Mouse (Mus musculus) neural tube, embryonic 15.5 days (tissue): ENCODE data around the gene Abhd2. TPM values are rescaled to one million over a fixed set of nuclear protein-coding genes. Genes with fewer than 3 reads are reported as not detected.

ENCODE experiments used
- ATAC-seq: fragments of 200-750 bp; cut with Nextera tagmentation; 2 replicates; pipeline ENCODE4 v1.8.0; 2017; ENCODE audit warnings: mild to moderate bottlenecking, moderate TSS enrichment, moderate library complexity; ENCODE audit not compliant: low FRiP score
- H3K27ac ChIP-seq: fragments of 300-500 bp; sonication (generic); replicated peaks from 2 replicates; pipeline ENCODE4 v1.5.1; 2015; ENCODE audit warnings: mild to moderate bottlenecking, inconsistent platforms
- H3K27me3 ChIP-seq: fragments of 300-500 bp; sonication (generic); replicated peaks from 2 replicates; pipeline ENCODE4 v1.6.1; 2015; ENCODE audit warnings: inconsistent platforms
- H3K36me3 ChIP-seq: fragments of 300-500 bp; sonication (generic); 2 replicates; pipeline ENCODE4 v1.6.1; 2015; ENCODE audit warnings: inconsistent platforms
- H3K4me1 ChIP-seq: fragments of 300-500 bp; sonication (generic); 2 replicates; pipeline ENCODE4 v1.6.1; 2015; ENCODE audit warnings: inconsistent platforms
- H3K4me2 ChIP-seq: fragments of 300-500 bp; sonication (generic); 2 replicates; pipeline ENCODE4 v1.6.1; 2015; ENCODE audit warnings: inconsistent platforms, mild to moderate bottlenecking, moderate library complexity
- H3K4me3 ChIP-seq: fragments of 300-500 bp; sonication (generic); replicated peaks from 2 replicates; pipeline ENCODE4 v1.5.1; 2015; ENCODE audit warnings: mild to moderate bottlenecking, inconsistent platforms
- H3K9ac ChIP-seq: fragments of 300-500 bp; sonication (generic); replicated peaks from 2 replicates; pipeline ENCODE4 v1.6.1; 2015; ENCODE audit warnings: mild to moderate bottlenecking, inconsistent platforms
- H3K9me3 ChIP-seq: fragments of 300-500 bp; sonication (generic); replicated peaks from 2 replicates; pipeline ENCODE4 v1.6.1; 2016; ENCODE audit warnings: inconsistent platforms
- WGBS: fragments of 180-500 bp; shearing (Covaris S2); methylation state at CpG from one replicate; pipeline ENCODE4 v1.1.7; 2015; ENCODE audit warnings: mixed read lengths; 5-methylcytosine and 5-hydroxymethylcytosine counted together
- polyA plus RNA-seq: library from polyadenylated mRNA; unstranded; fragments of >200 nt; fragmentation: Nextera tagmentation; extraction: Ambion mirVana; gene quantifications from 2 replicates; pipeline ENCODE4 v1.2.1, GENCODE M21; 2015

Gene Abhd2
- polyA plus RNA-seq, 1 experiment from 2014 or later = 15.6 TPM

- H3K4me3 ChIP-seq = no peak overlapping the region
- peak overlapping the region; percentile 34; the same call in 1 of the 2 replicates for H3K27ac ChIP-seq
- 65% methylated on average over 13 of the region's 13 CpGs for WGBS
- no peak for ATAC-seq
- H3K36me3 ChIP-seq = peaks cover 41% of the 10 kb centered on the region
- H3K9ac ChIP-seq = no peak overlapping the region
- H3K4me2 ChIP-seq = no peak overlapping the region
- peaks cover 13% of the 10 kb centered on the region for H3K4me1 ChIP-seq
- no peaks in the 10 kb centered on the region for H3K9me3 ChIP-seq
- H3K27me3 ChIP-seq = no peaks in the 10 kb centered on the region
Measured at GRCm38 (mm10) chr7:79347108-79347813, 74.3 kb downstream of the Abhd2 start.

- 87% methylated on average over 8 of the region's 8 CpGs for WGBS
- ATAC-seq = no peak
- H3K4me2 ChIP-seq = no peak overlapping the region
- H3K9me3 ChIP-seq = no peaks in the 10 kb centered on the region
- H3K4me3 ChIP-seq = no peak overlapping the region
- H3K4me1 ChIP-seq = peaks cover 13% of the 10 kb centered on the region
- no peaks in the 10 kb centered on the region for H3K27me3 ChIP-seq
- no peak overlapping the region for H3K9ac ChIP-seq
- H3K36me3 ChIP-seq = peaks cover 47% of the 10 kb centered on the region
- H3K27ac ChIP-seq = no peak overlapping the region
Measured at GRCm38 (mm10) chr7:79348816-79349215, 75.8 kb downstream of the Abhd2 start.

GRCm38 (mm10) chr7:79349738-79350386 lies 76.9 kb downstream of the Abhd2 start:
- H3K27ac ChIP-seq = no peak overlapping the region
- H3K4me1 ChIP-seq = peaks cover 13% of the 10 kb centered on the region
- WGBS = 44% methylated on average over 12 of the region's 12 CpGs
- H3K9ac ChIP-seq = no peak overlapping the region
- no peaks in the 10 kb centered on the region for H3K27me3 ChIP-seq
- no peak overlapping the region for H3K4me3 ChIP-seq
- no peaks in the 10 kb centered on the region for H3K9me3 ChIP-seq
- ATAC-seq = peak; percentile 81
- H3K36me3 ChIP-seq = peaks cover 53% of the 10 kb centered on the region
- H3K4me2 ChIP-seq = no peak overlapping the region

GRCm38 (mm10) chr7:79358350-79359182 lies 85.6 kb downstream of the Abhd2 start:
- Histone ChIP-seq H3K4me1 (peaks cover 35% of the 10 kb centered on the region), H3K27ac (no peak overlapping the region), H3K4me2 (no peak overlapping the region), H3K27me3 (no peaks in the 10 kb centered on the region), H3K4me3 (no peak overlapping the region), H3K36me3 (peaks cover 50% of the 10 kb centered on the region), H3K9ac (no peak overlapping the region), H3K9me3 (no peaks in the 10 kb centered on the region)
- 64% methylated on average over 15 of the region's 15 CpGs for whole genome bisulfite sequencing
- no peak for ATAC-seq

GRCm38 (mm10) chr7:79359183-79359435 lies 86.1 kb downstream of the Abhd2 start:
- Histone ChIP-seq H3K9ac (no peak overlapping the region), H3K4me1 (peaks cover 40% of the 10 kb centered on the region), H3K27ac (peak overlapping the region; percentile 18; the same call in 1 of the 2 replicates), H3K36me3 (peaks cover 48% of the 10 kb centered on the region), H3K27me3 (no peaks in the 10 kb centered on the region), H3K4me2 (no peak overlapping the region), H3K4me3 (no peak overlapping the region), H3K9me3 (no peaks in the 10 kb centered on the region)
- no peak for ATAC-seq
- 83% methylated on average over 3 of the region's 3 CpGs for WGBS

- WGBS = 46% methylated on average over 11 of the region's 11 CpGs
- no peak overlapping the region for H3K4me3 ChIP-seq
- H3K27ac ChIP-seq = peak overlapping the region; percentile 72
- H3K9me3 ChIP-seq = no peaks in the 10 kb centered on the region
- peaks cover 40% of the 10 kb centered on the region for H3K4me1 ChIP-seq
- H3K36me3 ChIP-seq = peaks cover 41% of the 10 kb centered on the region
- no peaks in the 10 kb centered on the region for H3K27me3 ChIP-seq
- ATAC-seq = no peak
- H3K9ac ChIP-seq = no peak overlapping the region
- no peak overlapping the region for H3K4me2 ChIP-seq
Measured at GRCm38 (mm10) chr7:79360056-79360455, 87.1 kb downstream of the Abhd2 start.

- Histone ChIP-seq H3K9ac (no peak overlapping the region), H3K27ac (peak overlapping the region; percentile 72), H3K36me3 (peaks cover 24% of the 10 kb centered on the region), H3K4me1 (peaks cover 40% of the 10 kb centered on the region), H3K27me3 (no peaks in the 10 kb centered on the region), H3K9me3 (no peaks in the 10 kb centered on the region), H3K4me2 (no peak overlapping the region), H3K4me3 (no peak overlapping the region)
- peak; percentile 81; the same call in 1 of the 2 replicates for ATAC-seq
- 38% methylated on average over 8 of the region's 8 CpGs for WGBS
Measured at GRCm38 (mm10) chr7:79362208-79362607, 89.2 kb downstream of the Abhd2 start.

- Histone ChIP-seq H3K4me1 (peaks cover 40% of the 10 kb centered on the region), H3K27ac (peak overlapping the region; percentile 72), H3K9ac (no peak overlapping the region), H3K4me3 (no peak overlapping the region), H3K9me3 (no peaks in the 10 kb centered on the region), H3K27me3 (no peaks in the 10 kb centered on the region), H3K36me3 (peaks cover 22% of the 10 kb centered on the region), H3K4me2 (no peak overlapping the region)
- ATAC-seq = no peak
- 81% methylated on average over 7 of the region's 7 CpGs for WGBS
Measured at GRCm38 (mm10) chr7:79362830-79363229, 89.8 kb downstream of the Abhd2 start.

- Histone ChIP-seq H3K36me3 (peaks cover 15% of the 10 kb centered on the region), H3K27ac (peak overlapping the region; percentile 72), H3K9me3 (no peaks in the 10 kb centered on the region), H3K4me3 (no peak overlapping the region), H3K4me2 (no peak overlapping the region), H3K27me3 (no peaks in the 10 kb centered on the region), H3K9ac (no peak overlapping the region), H3K4me1 (peaks cover 37% of the 10 kb centered on the region)
- peak; percentile 36; the same call in 1 of the 2 replicates for ATAC-seq
- WGBS = 70% methylated on average over 8 of the region's 8 CpGs
Measured at GRCm38 (mm10) chr7:79363370-79364043, 90.5 kb downstream of the Abhd2 start.

GRCm38 (mm10) chr7:79368664-79369063 lies 95.7 kb downstream of the Abhd2 start:
- Histone ChIP-seq H3K9me3 (no peaks in the 10 kb centered on the region), H3K4me2 (no peak overlapping the region), H3K4me1 (peaks cover 4% of the 10 kb centered on the region; the same call in 1 of the 2 replicates), H3K9ac (no peak overlapping the region), H3K36me3 (peaks cover 2% of the 10 kb centered on the region; the same call in 1 of the 2 replicates), H3K27me3 (no peaks in the 10 kb centered on the region), H3K4me3 (no peak overlapping the region), H3K27ac (no peak overlapping the region)
- ATAC-seq = no peak
- WGBS = 82% methylated on average over 5 of the region's 5 CpGs

- H3K4me1 ChIP-seq = no peaks in the 10 kb centered on the region
- no peak overlapping the region for H3K4me2 ChIP-seq
- H3K4me3 ChIP-seq = no peak overlapping the region
- H3K27me3 ChIP-seq = no peaks in the 10 kb centered on the region
- H3K36me3 ChIP-seq = no peaks in the 10 kb centered on the region
- no peaks in the 10 kb centered on the region for H3K9me3 ChIP-seq
- no peak overlapping the region for H3K27ac ChIP-seq
- ATAC-seq = no peak
- no peak overlapping the region for H3K9ac ChIP-seq
- WGBS = 38% methylated on average over 4 of the region's 4 CpGs
Measured at GRCm38 (mm10) chr7:79369416-79369815, 96.4 kb downstream of the Abhd2 start.
